Mouse (Mus musculus) forelimb bud, embryonic 11.5 days (tissue): Measurements from ENCODE around the gene Ppp4r2.

ENCODE experiments used
- DNase-seq: peaks from one replicate; pipeline ENCODE4 v3.0.0-alpha.2; 2012; ENCODE audit warnings: low read depth, low spot score

Gene Ppp4r2

DNA sequence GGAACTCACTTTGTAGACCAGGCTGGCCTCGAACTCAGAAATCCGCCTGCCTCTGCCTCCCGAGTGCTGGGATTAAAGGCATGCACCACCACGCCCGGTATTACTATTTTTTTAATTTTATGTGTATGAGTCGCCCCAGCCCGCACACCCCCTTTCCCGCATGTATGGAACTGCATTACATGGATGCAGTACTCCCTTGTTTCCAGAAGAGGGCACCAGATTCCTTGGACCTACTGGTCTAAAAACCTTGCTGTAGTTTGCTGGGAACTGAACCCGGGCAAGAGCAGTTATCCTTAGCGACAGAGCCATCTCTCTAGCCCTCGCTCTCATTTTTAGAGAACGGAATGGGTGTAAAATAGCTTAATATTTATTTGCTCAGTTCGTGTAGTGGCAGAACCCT is 49.8 kb downstream of the Ppp4r2 start:
- peak; percentile 54 for DNase-seq

GRCm38 (mm10) chr6:100884594-100885225 is 51.3 kb downstream of the Ppp4r2 start:
- DNase-seq: no peak

DNA sequence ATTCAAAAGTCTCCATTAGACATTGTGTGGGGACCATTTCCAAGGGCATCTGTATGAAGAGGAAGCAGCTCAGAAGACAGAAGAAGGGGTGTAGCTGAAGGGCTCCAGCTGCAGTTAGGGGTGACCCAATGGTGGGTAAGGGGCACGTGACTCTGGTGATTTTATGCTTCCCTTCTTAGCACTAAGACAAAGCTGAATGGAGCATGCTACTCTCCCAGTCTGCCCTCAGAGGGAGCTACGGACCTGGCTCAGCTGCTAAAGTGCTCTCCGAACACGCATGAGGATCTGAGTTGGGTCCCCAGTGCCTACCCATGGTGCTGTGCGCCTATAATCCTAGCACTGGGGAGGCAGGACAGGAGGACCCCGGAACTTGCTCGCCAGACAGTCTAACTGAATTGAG is 52.0 kb downstream of the Ppp4r2 start:
- no peak for DNase-seq

DNA sequence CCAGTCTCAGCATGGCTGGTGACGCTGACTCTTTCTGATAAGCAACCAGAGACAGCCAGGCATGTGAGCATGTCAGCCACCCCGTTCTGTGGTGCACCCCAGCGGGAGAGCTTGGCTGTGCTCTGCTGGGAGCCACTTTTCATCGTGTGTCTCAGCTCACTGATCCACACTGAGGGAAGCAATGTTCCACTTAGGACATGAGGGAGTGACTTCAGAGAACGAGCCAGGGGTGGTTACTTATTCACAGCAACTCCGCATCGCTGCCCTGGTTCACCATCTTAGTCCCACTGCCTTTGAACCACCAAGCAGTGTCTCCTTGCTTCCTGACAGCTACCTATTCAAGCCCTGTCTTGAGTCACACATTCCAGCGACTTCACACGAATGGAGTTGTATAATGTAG is 53.6 kb downstream of the Ppp4r2 start:
- DNase-seq: no peak

DNA sequence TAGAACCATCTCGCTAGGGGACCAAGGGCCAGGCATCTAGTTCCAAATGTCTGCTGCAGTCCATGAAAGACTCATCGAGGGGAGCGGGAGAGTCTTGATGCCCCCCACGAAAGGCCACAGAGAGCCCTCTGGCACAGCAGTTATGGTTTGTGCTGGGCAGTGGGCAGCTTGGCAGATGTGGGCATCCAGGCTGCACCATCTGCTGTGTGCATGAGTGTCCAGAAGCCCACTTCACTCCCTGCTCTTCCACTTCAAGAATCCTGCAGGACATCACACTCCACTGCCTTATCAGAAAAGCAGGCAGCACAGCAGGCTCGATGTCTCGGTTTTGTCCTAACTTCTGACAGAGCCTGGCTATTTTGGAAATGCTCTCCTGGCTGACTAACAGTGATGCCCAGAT is 55.9 kb downstream of the Ppp4r2 start:
- no peak for DNase-seq

- DNase-seq: no peak
These were observed 59.1 kb downstream of the Ppp4r2 start for GRCm38 (mm10) chr6:100892489-100892888.

DNA sequence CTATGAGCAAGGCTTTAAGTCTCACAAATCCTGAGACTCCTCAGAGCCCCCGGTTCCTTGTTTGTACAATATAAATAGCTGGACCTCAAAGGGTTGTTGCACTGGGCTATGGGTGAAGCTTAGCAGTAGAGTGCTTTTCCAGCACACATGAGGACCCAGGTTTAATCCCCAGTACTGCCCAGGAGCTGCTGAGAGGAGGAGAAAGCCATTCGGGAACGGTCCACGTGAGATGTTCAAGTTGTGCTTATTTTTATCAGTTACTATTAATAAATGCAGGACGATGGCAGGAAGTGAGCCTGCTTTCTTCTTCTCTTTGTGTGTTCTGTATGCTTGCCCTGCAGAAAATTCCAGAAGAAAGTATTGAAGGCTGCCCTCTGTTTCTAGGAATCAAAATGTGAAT is 59.7 kb downstream of the Ppp4r2 start:
- DNase-seq: no peak

GRCm38 (mm10) chr6:100895183-100895582 is 61.8 kb downstream of the Ppp4r2 start:
- DNase-seq: peak; percentile 53

GRCm38 (mm10) chr6:100896883-100897282 is 63.5 kb downstream of the Ppp4r2 start:
- DNase-seq: no peak

GRCm38 (mm10) chr6:100904463-100904862 is 71.0 kb downstream of the Ppp4r2 start:
- no peak for DNase-seq

DNA sequence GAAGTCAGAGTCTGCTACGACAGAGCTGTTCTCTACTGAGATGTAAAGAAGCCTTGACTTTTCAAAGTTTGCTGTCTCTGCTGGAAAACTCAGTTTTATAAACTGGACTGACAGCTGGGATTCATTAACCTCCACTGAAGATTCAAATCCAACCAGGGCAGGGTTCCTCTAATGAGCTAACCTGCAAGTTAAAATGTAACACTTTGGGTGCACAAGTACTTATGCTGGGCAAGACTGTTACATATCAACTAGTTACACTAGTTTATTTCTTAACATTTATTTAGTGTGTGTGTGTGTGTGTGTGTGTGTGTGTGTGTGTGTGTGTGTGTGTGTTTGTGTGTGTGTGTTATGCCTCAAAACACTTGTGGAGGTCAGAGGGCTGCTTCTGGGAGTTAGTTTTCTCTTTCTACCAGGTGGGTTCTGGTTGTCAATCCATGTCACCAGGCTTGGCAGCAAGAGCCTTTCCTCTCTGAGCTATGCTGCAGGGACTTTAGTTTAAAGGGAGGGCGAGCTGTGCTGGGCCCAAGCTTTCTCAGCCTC is 76.8 kb downstream of the Ppp4r2 start:
- no peak for DNase-seq
